Mouse (Mus musculus) left cerebral cortex, adult 6 months (tissue): ENCODE data around the gene Tas2r107. TPM values are rescaled to one million over a fixed set of nuclear protein-coding genes. Genes with fewer than 3 reads are reported as not detected.

Experiments
- long read RNA-seq, 2 experiments: library from polyadenylated mRNA; unstranded; transcript quantifications; one replicate each; pipeline ENCODE4 v2.0.0; 2019 to 2020
- polyA plus RNA-seq: library from polyadenylated mRNA; unstranded; fragments of <200 nt; fragmentation: Nextera tagmentation; gene quantifications from 2 replicates; pipeline ENCODE4 v1.2.3, GENCODE M21; 2021

Tas2r107 gene
- not detected in 2 replicates for polyA plus RNA-seq
- long read RNA-seq, experiment 1, result 0 reads
- long read RNA-seq, experiment 2, result 0 reads

DNA sequence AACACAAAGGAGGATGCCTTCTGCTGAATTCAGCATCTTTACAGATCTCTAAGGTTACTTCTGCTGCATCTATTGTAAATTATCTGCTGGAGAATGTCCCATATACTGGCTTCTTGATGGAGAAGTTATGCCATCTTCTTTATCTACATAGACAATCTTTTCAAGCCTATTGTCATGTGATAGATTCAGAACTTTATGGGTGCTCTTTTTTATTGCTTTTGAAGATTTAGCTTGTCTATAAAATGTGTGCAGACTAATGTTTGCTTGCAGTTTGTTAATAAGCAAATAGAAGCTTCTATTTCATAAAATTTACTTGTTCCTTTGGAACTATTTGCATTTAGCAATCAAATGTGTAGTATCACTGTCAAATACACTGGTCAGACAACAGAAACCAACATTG, at the start of gene Tas2r107:
Gene Tas2r107, minus strand, starts transcription at position 101 of the 400 bp plus-strand sequence.

DNA sequence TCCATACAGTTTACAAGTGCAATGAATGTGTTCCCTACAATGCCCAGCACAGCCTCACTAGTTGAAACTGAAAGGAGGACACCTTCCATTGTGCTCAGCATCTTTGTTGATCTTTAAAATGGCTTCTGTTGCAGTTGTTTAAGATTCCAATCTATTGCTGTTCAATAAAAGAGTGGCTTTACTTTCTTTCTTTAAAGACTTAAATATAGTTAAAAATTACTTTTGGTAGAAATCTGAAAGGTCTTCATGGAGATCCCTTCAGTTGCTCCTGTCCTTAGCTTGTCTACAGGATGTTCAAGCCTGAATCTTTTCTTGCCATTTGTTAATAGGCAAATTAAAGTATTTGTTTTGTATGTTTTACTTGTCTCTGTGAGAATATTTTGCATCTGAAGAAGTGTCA, 30.0 kb upstream of the Tas2r107 start, which contains the start of gene Tas2r114:
Gene Tas2r114, minus strand, starts transcription at position 101 of the 400 bp plus-strand sequence.

DNA sequence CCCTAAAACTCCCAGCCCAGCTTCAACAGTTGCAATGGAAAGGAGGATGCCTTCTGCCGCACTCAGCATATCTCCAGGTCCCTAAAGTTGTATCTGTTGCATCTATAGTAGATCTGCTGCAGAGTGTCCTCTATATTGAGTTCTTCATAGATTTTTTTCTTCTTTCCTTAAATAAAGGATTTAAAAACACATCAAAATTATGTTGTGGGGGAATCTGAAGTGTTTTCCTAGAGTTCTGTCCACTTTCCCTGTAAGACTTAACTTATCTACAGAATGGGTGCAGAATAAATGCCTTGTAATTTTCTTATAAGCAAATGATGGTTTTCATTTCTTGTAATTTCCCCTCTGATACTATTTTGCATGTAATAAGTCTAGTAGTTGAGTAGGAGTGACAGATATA, 27.4 kb upstream of the Tas2r107 start, which contains the start of gene Tas2r105:
Gene Tas2r105, minus strand, starts transcription at position 101 of the 400 bp plus-strand sequence.

DNA sequence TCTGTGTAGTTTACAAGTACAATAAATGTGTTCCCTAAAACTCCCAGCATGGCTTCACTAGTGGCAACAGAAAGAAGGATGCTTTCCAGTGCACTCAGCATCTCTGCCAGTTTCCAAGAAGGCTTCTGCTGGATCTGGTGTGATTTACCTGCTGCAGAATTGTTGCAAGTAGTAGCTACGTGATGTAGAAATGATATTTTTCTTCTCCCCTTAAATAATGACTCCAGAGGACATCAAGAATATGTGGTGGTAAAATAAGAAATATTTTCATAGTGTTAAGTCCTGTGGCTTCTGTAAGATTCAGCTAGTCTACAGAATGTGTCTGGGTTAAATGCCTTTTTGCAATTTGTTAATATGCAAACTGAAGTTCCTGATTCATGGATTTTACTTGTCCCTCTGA, 25.7 kb upstream of the Tas2r107 start, which contains the start of gene Tas2r104:
Gene Tas2r104, minus strand, starts transcription at position 101 of the 400 bp plus-strand sequence.

DNA sequence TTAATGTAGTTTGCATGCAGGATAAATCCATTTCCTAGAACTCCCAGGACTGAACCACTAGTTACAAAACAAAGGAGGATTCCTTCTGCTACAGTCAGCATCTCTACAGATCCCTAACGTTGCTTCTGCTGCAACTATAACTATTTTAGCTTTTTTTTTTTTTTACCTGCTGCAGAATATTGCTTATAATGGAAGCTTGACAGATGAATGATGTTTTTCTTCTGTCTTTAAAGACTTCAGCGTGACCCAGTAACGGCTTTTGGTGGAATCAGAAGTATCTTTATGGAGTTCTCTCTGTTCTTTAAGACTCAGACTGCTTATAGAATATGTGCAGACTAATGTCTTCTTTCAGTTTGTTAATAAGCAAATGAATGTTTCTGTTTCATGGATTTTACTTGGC, 18.8 kb upstream of the Tas2r107 start, which contains the start of gene Tas2r106:
Gene Tas2r106, minus strand, starts transcription at position 101 of the 400 bp plus-strand sequence.

DNA sequence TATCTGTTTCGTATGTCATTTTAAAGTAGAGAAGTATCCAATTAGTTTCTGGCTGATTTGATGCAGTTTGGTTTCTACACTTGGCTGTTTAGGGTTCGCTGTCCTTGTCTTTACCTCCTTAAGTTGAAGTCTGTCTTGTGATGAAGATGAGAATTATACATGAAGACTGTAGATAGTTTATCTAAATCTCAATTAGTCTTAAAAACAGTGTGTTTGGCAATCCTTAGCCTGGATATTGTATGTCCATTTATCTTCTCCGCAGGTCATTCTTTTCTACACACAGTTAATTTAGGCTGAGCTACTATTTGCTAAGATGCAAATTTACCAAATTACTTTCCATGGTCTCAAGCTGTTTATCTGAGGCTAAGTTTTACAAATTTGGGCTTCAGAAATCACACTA, 29.1 kb downstream of the Tas2r107 start, which contains the start of gene Tas2r130:
Gene Tas2r130, minus strand, starts transcription at position 101 of the 400 bp plus-strand sequence.

Other genes with a start within 250 kb of the Tas2r107 start
- not detected in 2 replicates for gene 5430401F13Rik, start 173.7 kb downstream of the Tas2r107 start, polyA plus RNA-seq
- not detected in 2 replicates for gene Gm6619, start 173.7 kb downstream of the Tas2r107 start, polyA plus RNA-seq
- not detected in 2 replicates for gene Tas2r130, start 29.2 kb downstream of the Tas2r107 start, polyA plus RNA-seq
- not detected in 2 replicates for gene Tas2r106, start 18.7 kb upstream of the Tas2r107 start, polyA plus RNA-seq
- gene Tas2r104, start 25.6 kb upstream of the Tas2r107 start, polyA plus RNA-seq, result not detected in 2 replicates
- not detected in 2 replicates for gene Tas2r105, start 27.3 kb upstream of the Tas2r107 start, polyA plus RNA-seq
- gene Tas2r114, start 29.9 kb upstream of the Tas2r107 start, polyA plus RNA-seq, result not detected in 2 replicates